Mouse (Mus musculus) lung, embryonic 14.5 days (tissue): ENCODE measurements at regions not wholly inside any gene's neighbourhood (a gene's known extent, or its start where the extent isn't known, plus 50 kb on each side); places are given as distances from the start of the nearest gene placed in this dataset.

Experiments
- ATAC-seq: fragments of 200-750 bp; cut with Nextera tagmentation; 2 replicates; pipeline ENCODE4 v1.8.0; 2017; ENCODE audit warnings: mild to moderate bottlenecking, moderate TSS enrichment, moderate library complexity; ENCODE audit not compliant: insufficient read depth
- DNase-seq: peaks from one replicate; pipeline ENCODE4 v3.0.0-alpha.2; 2015
- H3K27ac ChIP-seq: fragments of 300-500 bp; sonication (generic); 2 replicates; pipeline ENCODE4 v1.5.1; 2014; ENCODE audit warnings: low read depth, mild to moderate bottlenecking, moderate library complexity
- H3K27me3 ChIP-seq: fragments of 300-500 bp; sonication (generic); 2 replicates; pipeline ENCODE4 v1.6.1; 2014; ENCODE audit warnings: low read length, control low read depth; ENCODE audit not compliant: insufficient read depth
- H3K36me3 ChIP-seq: fragments of 300-500 bp; sonication (generic); 2 replicates; pipeline ENCODE4 v1.6.1; 2014; ENCODE audit warnings: control low read depth; ENCODE audit not compliant: insufficient read depth
- H3K4me1 ChIP-seq: fragments of 300-500 bp; sonication (generic); 2 replicates; pipeline ENCODE4 v1.6.1; 2014; ENCODE audit warnings: antibody characterized with exemption, control low read depth; ENCODE audit not compliant: insufficient read depth
- H3K4me2 ChIP-seq: fragments of 300-500 bp; sonication (generic); 2 replicates; pipeline ENCODE4 v1.6.1; 2014; ENCODE audit warnings: mild to moderate bottlenecking
- H3K4me3 ChIP-seq: fragments of 300-500 bp; sonication (generic); 2 replicates; pipeline ENCODE4 v1.5.1; 2014; ENCODE audit warnings: low read depth, low read length
- H3K9ac ChIP-seq: fragments of 300-500 bp; sonication (generic); 2 replicates; pipeline ENCODE4 v1.6.1; 2014
- H3K9me3 ChIP-seq: fragments of 300-500 bp; sonication (generic); 2 replicates; pipeline ENCODE4 v1.6.1; 2016; ENCODE audit warnings: low read depth, low read length, control low read depth
- CTCF ChIP-seq: IDR thresholded peaks from 2 replicates; pipeline ENCODE4 v1.5.1; 2016; ENCODE audit warnings: antibody characterized with exemption, low read depth
- WGBS: fragments of 180-500 bp; shearing (Covaris S2); extraction: QIAGEN DNeasy Blood & Tissue Kit; methylation state at CpG from one replicate; pipeline ENCODE4 v1.1.7; 2014; 5-methylcytosine and 5-hydroxymethylcytosine counted together

DNA sequence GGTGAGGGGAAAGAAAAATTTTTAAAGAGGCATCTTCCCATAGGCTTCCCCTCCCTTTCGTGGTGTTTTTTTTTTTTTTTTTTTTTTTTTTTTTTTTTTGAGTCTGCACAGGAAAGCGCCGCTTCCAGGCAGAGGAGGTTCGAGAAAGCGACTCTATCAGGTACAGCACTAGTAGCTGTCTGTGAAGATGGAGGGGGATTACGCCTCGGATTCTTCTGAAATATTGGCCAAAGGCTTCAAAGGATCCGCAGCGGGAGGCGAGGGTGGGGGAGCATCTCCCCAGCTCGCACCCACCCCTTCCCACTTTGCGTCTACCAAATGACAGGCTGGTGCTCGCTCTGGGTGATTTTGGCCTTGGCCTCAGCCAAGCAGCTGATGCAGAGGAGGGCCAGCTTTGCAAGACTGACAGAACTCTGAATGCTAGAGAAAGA lies 419.1 kb upstream of the Ubash3b start:
- H3K4me3 ChIP-seq = peak overlapping the region; percentile 55
- no peaks in the 10 kb centered on the region for H3K9me3 ChIP-seq
- peak overlapping the region; percentile 81 for H3K27ac ChIP-seq
- DNase-seq (peak; percentile 59), ATAC-seq (peak; percentile 47)
- H3K27me3 ChIP-seq = 0 out of 2 replicates have a peak, but pooled peaks cover 4% of the 10 kb centered on the region
- 0% methylated on average over 13 of the region's 13 CpGs for WGBS
- H3K4me2 ChIP-seq = peak overlapping the region; percentile 80
- peak overlapping the region; percentile 77 for H3K9ac ChIP-seq
- H3K36me3 ChIP-seq = no peaks in the 10 kb centered on the region
- peaks cover 7% of the 10 kb centered on the region; the same call in 1 of the 2 replicates for H3K4me1 ChIP-seq
- TF ChIP-seq CTCF = no peak

DNA sequence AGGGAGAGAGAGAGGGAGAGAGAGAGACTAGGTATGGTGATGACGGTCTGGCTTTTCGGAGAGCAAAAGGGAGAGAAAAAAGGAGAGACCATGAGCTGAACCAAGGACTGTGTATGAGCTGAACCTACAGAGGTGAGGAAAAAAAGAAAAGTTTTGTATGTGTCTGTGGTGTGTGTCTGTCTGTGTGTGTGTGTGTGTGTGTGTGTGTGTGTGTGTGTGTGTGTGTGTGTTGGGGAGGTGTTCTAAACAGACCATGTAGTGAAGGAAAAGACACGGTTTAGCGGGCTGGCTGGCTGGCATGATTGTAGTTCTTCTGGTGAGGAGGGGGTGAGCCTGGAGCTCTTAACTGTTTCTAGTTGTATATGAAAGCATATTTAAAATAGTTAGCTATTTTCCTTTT lies 418.6 kb upstream of the Ubash3b start:
- DNase-seq = no peak
- ATAC-seq = peak; percentile 47; the same call in 1 of the 2 replicates
- Histone ChIP-seq H3K4me1 (peaks cover 7% of the 10 kb centered on the region; the same call in 1 of the 2 replicates), H3K4me2 (peak overlapping the region; percentile 80), H3K9ac (peak overlapping the region; percentile 77), H3K36me3 (no peaks in the 10 kb centered on the region), H3K4me3 (peak overlapping the region; percentile 55), H3K9me3 (no peaks in the 10 kb centered on the region), H3K27ac (peak overlapping the region; percentile 81), H3K27me3 (0 out of 2 replicates have a peak, but pooled peaks cover 4% of the 10 kb centered on the region)
- WGBS = 2% methylated on average over 4 of the region's 4 CpGs
- TF ChIP-seq CTCF = no peak

DNA sequence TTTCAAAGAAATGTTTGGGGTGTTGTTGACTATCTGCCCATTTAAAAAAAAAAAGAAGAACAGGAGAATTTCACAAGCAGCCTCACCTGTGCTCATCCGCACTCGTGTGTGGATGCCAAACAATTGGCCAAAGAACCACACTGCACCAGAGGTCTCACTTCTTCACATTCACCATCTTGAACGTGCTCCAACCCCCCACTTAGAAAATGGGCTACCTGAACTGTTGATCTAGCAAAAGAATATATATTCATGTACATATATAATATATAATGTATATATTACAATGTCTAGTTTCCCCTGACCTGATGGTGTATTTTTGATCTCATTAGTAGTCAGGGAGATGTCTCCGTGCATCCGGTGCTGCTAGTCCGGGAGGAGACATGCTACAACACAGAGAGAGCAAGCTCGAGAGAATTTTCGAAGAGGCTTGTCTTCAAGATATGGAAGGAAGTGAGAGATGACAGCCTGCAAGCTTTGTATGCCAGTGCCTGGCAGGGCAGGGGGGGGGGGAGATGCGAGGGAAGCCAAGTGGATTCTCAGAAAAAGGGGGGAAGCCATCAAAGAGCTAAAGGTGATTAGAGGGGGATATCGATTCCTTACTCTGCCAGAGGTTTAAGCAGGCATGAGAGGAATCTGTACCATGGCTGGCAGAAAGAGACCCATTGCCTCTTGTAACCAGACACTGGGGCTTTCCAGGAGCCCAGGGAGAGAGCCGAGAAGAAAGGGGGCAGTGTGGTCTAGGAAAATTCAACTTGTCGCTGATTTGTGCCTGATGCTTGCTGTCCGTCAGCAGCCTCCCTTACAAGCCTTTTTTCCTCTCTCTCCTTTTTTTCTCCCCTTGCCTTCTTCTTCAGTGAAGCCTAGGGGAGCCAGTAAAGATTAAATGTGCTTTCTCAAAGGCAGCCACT lies 417.9 kb upstream of the Ubash3b start:
- H3K4me2 ChIP-seq = peak overlapping the region; percentile 80
- H3K4me1 ChIP-seq = 0 out of 2 replicates have a peak, but pooled peaks cover 7% of the 10 kb centered on the region
- H3K4me3 ChIP-seq = peak overlapping the region; percentile 55
- peak; percentile 73 for TF ChIP-seq CTCF
- WGBS = 16% methylated on average over 12 of the region's 13 CpGs
- no peaks in the 10 kb centered on the region for H3K36me3 ChIP-seq
- H3K27me3 ChIP-seq = 0 out of 2 replicates have a peak, but pooled peaks cover 4% of the 10 kb centered on the region
- H3K27ac ChIP-seq = peak overlapping the region; percentile 81
- no peaks in the 10 kb centered on the region for H3K9me3 ChIP-seq
- ATAC-seq = peak; percentile 66
- H3K9ac ChIP-seq = peak overlapping the region; percentile 77
- peak; percentile 89 for DNase-seq

DNA sequence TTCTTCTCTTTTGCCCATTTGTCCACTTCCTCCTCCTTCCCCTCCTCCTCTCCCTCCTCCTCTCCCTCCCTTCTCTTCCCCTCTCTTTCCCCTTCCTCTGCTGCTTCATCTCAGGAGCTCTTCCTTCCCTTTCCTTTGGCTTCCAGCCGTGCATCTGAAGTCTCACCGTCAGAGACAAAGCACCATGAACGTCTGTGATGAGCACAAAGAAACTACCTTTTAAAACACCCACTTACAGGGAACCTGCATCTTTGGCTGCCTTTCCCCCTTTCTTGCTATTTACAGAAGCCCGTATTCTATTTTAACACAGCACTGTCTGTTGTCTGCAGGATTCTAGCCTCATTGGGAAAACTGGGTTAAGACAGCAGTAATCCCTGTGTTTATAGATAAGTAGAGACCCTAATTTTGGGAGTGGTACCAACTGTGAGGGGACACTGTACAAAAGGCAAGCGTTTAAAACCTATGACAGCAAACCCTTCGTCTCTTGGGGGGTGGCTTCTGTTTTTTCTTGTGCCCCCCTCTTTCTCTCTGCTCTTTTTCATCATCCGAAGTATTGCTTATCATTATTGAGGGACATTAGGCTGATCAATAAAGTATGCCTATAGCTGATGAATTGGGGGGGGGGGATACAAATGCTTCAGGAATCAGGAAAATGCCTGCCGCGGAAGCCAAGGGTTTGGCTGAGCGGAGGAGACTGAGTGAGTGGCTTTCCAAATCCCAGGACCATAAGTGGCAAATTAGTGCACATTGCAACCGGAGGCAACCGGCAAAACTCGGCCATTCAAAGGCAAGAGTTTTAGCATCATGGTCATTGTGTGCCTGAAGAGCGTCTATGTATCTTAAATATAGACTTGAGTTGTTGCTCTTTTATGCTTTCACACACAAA lies 417.0 kb upstream of the Ubash3b start:
- H3K27me3 ChIP-seq = 0 out of 2 replicates have a peak, but pooled peaks cover 4% of the 10 kb centered on the region
- no peak overlapping the region for H3K4me2 ChIP-seq
- DNase-seq = no peak
- no peak for TF ChIP-seq CTCF
- WGBS = 57% methylated on average over 14 of the region's 14 CpGs
- no peak overlapping the region for H3K9ac ChIP-seq
- 0 out of 2 replicates have a peak, but pooled peaks cover 7% of the 10 kb centered on the region for H3K4me1 ChIP-seq
- H3K9me3 ChIP-seq = no peaks in the 10 kb centered on the region
- no peak overlapping the region for H3K4me3 ChIP-seq
- ATAC-seq = no peak
- H3K27ac ChIP-seq = no peak overlapping the region
- no peaks in the 10 kb centered on the region for H3K36me3 ChIP-seq

DNA sequence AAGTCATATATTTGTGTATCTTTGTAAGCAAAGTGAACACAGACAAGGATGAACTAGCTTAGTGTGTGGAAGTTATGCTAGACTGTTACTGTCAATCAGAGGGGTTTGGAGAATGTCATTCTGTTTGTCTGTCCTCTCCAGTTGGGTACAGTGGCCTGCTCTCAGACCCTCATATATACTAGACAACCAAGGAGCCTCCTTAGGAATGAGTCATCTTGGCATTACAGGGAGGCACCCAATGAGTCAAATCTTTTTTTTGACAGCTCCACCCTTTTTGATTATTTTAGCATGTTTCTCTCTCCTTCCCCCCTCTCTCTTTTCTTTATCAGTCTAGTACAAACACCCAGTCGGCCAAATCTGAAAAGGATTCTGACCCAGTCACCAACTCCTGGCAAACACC lies 416.3 kb upstream of the Ubash3b start:
- TF ChIP-seq CTCF = no peak
- no peak overlapping the region for H3K27ac ChIP-seq
- H3K4me1 ChIP-seq = 0 out of 2 replicates have a peak, but pooled peaks cover 7% of the 10 kb centered on the region
- no peak for ATAC-seq
- no peaks in the 10 kb centered on the region for H3K36me3 ChIP-seq
- H3K4me3 ChIP-seq = no peak overlapping the region
- 33% methylated on average over 1 of the region's 1 CpGs for WGBS
- no peaks in the 10 kb centered on the region for H3K9me3 ChIP-seq
- H3K27me3 ChIP-seq = 0 out of 2 replicates have a peak, but pooled peaks cover 4% of the 10 kb centered on the region
- DNase-seq = no peak
- H3K9ac ChIP-seq = no peak overlapping the region
- no peak overlapping the region for H3K4me2 ChIP-seq

DNA sequence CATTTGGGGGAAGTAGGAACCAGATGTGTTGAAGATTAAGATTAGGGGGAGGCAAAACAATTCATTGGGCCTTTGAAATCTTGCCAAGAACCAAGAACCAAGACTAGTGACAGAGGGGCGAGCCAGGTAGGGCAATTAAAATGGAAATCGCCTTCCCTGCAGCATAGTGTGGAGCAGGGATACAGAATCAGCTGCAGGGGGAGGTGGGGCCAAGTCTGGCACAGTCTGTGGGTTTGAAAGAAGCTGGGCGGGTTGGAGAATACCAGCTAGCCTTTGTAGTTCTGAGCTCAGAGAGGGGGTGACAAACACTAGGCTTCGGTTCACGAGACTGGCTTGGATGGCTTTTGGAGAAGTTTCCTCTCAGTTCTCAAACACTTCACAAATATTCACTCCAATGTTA lies 414.3 kb upstream of the Ubash3b start:
- WGBS = 33% methylated on average over 5 of the region's 5 CpGs
- peak; percentile 29 for DNase-seq
- TF ChIP-seq CTCF = no peak
- ATAC-seq = no peak
- Histone ChIP-seq H3K27ac (no peak overlapping the region), H3K27me3 (no peaks in the 10 kb centered on the region), H3K9ac (no peak overlapping the region), H3K4me2 (no peak overlapping the region), H3K9me3 (no peaks in the 10 kb centered on the region), H3K4me3 (no peak overlapping the region), H3K4me1 (0 out of 2 replicates have a peak, but pooled peaks cover 7% of the 10 kb centered on the region), H3K36me3 (no peaks in the 10 kb centered on the region)
